ENCODE assay signal across 9 mouse cellular contexts in the genomic region with DNA sequence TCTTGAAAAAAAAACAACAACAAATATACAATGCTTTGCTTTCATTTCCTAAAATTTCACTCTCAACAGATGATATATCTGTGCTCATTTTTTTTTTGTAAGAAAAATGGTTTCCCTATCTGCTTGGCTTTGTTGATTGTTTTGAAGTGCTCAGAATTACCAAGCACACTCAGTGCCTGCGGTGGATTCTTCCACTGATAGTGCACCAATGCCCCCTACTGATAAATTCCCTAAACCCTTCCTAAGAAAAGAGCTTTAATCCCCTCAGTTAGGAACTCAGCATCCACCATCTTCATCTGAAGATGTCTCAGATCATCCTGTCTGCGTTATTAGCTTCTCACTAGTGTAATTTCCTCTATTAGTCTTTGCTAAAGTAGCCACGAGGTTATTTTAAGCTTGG.
DNase-seq lines count a peak whose midpoint lies in the region; ATAC-seq and TF ChIP-seq lines count a peak whose summit lies in the region.
"Had no signal": no experiment of that assay in that cellular context is flagged by ENCODE, and none has a peak within 500 bp of the region (broad histone marks: within the 10 kb centered on the region; RNA-seq: fewer than 3 reads in every experiment).

No protein-coding gene starts in this region.

- intact Hi-C loops in left cerebral cortex, postnatal 14 days (cut with DNase I), result loop anchor here (5.0 kb wide), 2 partner anchors 474 to 559 kb away; no protein-coding TSS in a partner anchor

- H3K36me3 ChIP-seq in embryonic facial prominence, embryonic 11.5 days (replicated peaks; ENCODE audit: control insufficient read depth, insufficient read depth, low read depth, low read length), result no peaks in the 10 kb centered on the region
- H3K36me3 ChIP-seq in embryonic facial prominence, embryonic 10.5 days (replicated peaks), result no peaks in the 10 kb centered on the region
- H3K36me3 ChIP-seq: neural tube, embryonic 13.5 days had no signal

- H3K27me3 ChIP-seq in embryonic facial prominence, embryonic 11.5 days (ENCODE audit: control insufficient read depth, insufficient read depth, low read length), result no peaks in the 10 kb centered on the region
- no peaks in the 10 kb centered on the region for H3K27me3 ChIP-seq in embryonic facial prominence, embryonic 10.5 days (replicated peaks; ENCODE audit: low read depth, poor library complexity, severe bottlenecking)
- H3K27me3 ChIP-seq: neural tube, embryonic 13.5 days had no signal

- H3K4me2 ChIP-seq in embryonic facial prominence, embryonic 11.5 days (ENCODE audit: low read depth, low read length), result no peak overlapping the region
- H3K4me2 ChIP-seq: neural tube, embryonic 13.5 days had no signal

- WGBS in embryonic facial prominence, embryonic 11.5 days, result 20% methylated on average over 3 of the region's 3 CpGs
- 13% methylated on average over 3 of the region's 3 CpGs for WGBS in embryonic facial prominence, embryonic 10.5 days

- no peak overlapping the region for H3K9ac ChIP-seq in embryonic facial prominence, embryonic 11.5 days (replicated peaks; ENCODE audit: low read length)
- H3K9ac ChIP-seq: neural tube, embryonic 13.5 days had no signal

- no peaks in the 10 kb centered on the region for H3K9me3 ChIP-seq in embryonic facial prominence, embryonic 11.5 days (replicated peaks; ENCODE audit: control insufficient read depth, low read length)
- no peaks in the 10 kb centered on the region for H3K9me3 ChIP-seq in embryonic facial prominence, embryonic 10.5 days
- H3K9me3 ChIP-seq: neural tube, embryonic 13.5 days had no signal

- no peak overlapping the region for H3K27ac ChIP-seq in embryonic facial prominence, embryonic 11.5 days (replicated peaks; ENCODE audit: low read depth, low read length)
- no peak overlapping the region for H3K27ac ChIP-seq in embryonic facial prominence, embryonic 10.5 days (replicated peaks)

- H3K4me1 ChIP-seq in embryonic facial prominence, embryonic 11.5 days (ENCODE audit: control insufficient read depth, insufficient read depth, low read length), result no peaks in the 10 kb centered on the region
- H3K4me1 ChIP-seq in embryonic facial prominence, embryonic 10.5 days, result no peaks in the 10 kb centered on the region

- no peak overlapping the region for H3K4me3 ChIP-seq in embryonic facial prominence, embryonic 11.5 days (ENCODE audit: low read depth, low read length)
- H3K4me3 ChIP-seq in embryonic facial prominence, embryonic 10.5 days, result no peak overlapping the region
- H3K4me3 ChIP-seq: neural tube, embryonic 13.5 days had no signal

- peak; percentile 53; the same call in 1 of the 2 replicates for TF ChIP-seq CTCF in brain, embryonic 14.5 days (IDR thresholded peaks at IDR 0.05; ENCODE audit: borderline replicate concordance, extremely low read depth, insufficient read depth, insufficient read length)

- TF ChIP-seq POLR2A in brain, embryonic 14.5 days (IDR thresholded peaks at IDR 0.05; ENCODE audit: borderline replicate concordance, extremely low read depth, insufficient read depth, insufficient read length, poor library complexity, severe bottlenecking), result no peak

- no peak for ATAC-seq in embryonic facial prominence, embryonic 11.5 days (replicated peaks; ENCODE audit: insufficient number of reproducible peaks, low FRiP score, low TSS enrichment, low read depth)
- peak; percentile 53; the same call in 1 of the 2 replicates for ATAC-seq in megakaryocyte progenitor cell, adult 5-6 weeks (replicated peaks; ENCODE audit: poor library complexity)

- peak; percentile 35 for DNase-seq in embryonic facial prominence, embryonic 11.5 days (ENCODE audit: low spot score)
- no peak for DNase-seq in embryonic facial prominence, embryonic 10.5 days (ENCODE audit: low spot score)
- peak; percentile 42 to 44 for DNase-seq in left cerebral cortex, postnatal 14 days (ENCODE audit: low spot score in 2 of 2)
- no peak for DNase-seq in left cerebral cortex, adult 11 months (ENCODE audit: low spot score)
- DNase-seq in brain, embryonic 14.5 days (ENCODE audit: low read depth), result peak; percentile 84
- no peak for DNase-seq in testis, postnatal 10 days (ENCODE audit: low spot score)
- no peak for DNase-seq in testis, postnatal 14 days (ENCODE audit: low spot score)

Comparison
In these comparisons a context has a peak if more than half of its experiments do, and no peak if none do; other contexts are left out.
1. DNase-seq: peak in embryonic facial prominence, embryonic 11.5 days (single experiment), left cerebral cortex, postnatal 14 days (2 of 2) and brain, embryonic 14.5 days (single experiment); none in embryonic facial prominence, embryonic 10.5 days (single experiment), left cerebral cortex, adult 11 months (single experiment), testis, postnatal 10 days (single experiment) and testis, postnatal 14 days (single experiment).